Mouse (Mus musculus) neural tube, embryonic 15.5 days (tissue): ENCODE measurements around the gene Tanc1. TPM values are rescaled to one million over a fixed set of nuclear protein-coding genes. Genes with fewer than 3 reads are reported as not detected.

Source experiments
- ATAC-seq: fragments of 200-750 bp; cut with Nextera tagmentation; 2 replicates; pipeline ENCODE4 v1.8.0; 2017; ENCODE audit warnings: mild to moderate bottlenecking, moderate TSS enrichment, moderate library complexity; ENCODE audit not compliant: low FRiP score
- H3K27ac ChIP-seq: fragments of 300-500 bp; sonication (generic); replicated peaks from 2 replicates; pipeline ENCODE4 v1.5.1; 2015; ENCODE audit warnings: mild to moderate bottlenecking, inconsistent platforms
- H3K27me3 ChIP-seq: fragments of 300-500 bp; sonication (generic); replicated peaks from 2 replicates; pipeline ENCODE4 v1.6.1; 2015; ENCODE audit warnings: inconsistent platforms
- H3K36me3 ChIP-seq: fragments of 300-500 bp; sonication (generic); 2 replicates; pipeline ENCODE4 v1.6.1; 2015; ENCODE audit warnings: inconsistent platforms
- H3K4me1 ChIP-seq: fragments of 300-500 bp; sonication (generic); 2 replicates; pipeline ENCODE4 v1.6.1; 2015; ENCODE audit warnings: inconsistent platforms
- H3K4me2 ChIP-seq: fragments of 300-500 bp; sonication (generic); 2 replicates; pipeline ENCODE4 v1.6.1; 2015; ENCODE audit warnings: inconsistent platforms, mild to moderate bottlenecking, moderate library complexity
- H3K4me3 ChIP-seq: fragments of 300-500 bp; sonication (generic); replicated peaks from 2 replicates; pipeline ENCODE4 v1.5.1; 2015; ENCODE audit warnings: mild to moderate bottlenecking, inconsistent platforms
- H3K9ac ChIP-seq: fragments of 300-500 bp; sonication (generic); replicated peaks from 2 replicates; pipeline ENCODE4 v1.6.1; 2015; ENCODE audit warnings: mild to moderate bottlenecking, inconsistent platforms
- H3K9me3 ChIP-seq: fragments of 300-500 bp; sonication (generic); replicated peaks from 2 replicates; pipeline ENCODE4 v1.6.1; 2016; ENCODE audit warnings: inconsistent platforms
- WGBS: fragments of 180-500 bp; shearing (Covaris S2); methylation state at CpG from one replicate; pipeline ENCODE4 v1.1.7; 2015; ENCODE audit warnings: mixed read lengths; 5-methylcytosine and 5-hydroxymethylcytosine counted together
- polyA plus RNA-seq: library from polyadenylated mRNA; unstranded; fragments of >200 nt; fragmentation: Nextera tagmentation; extraction: Ambion mirVana; gene quantifications from 2 replicates; pipeline ENCODE4 v1.2.1, GENCODE M21; 2015

The Tanc1 gene
- polyA plus RNA-seq, 1 experiment from 2014 or later: 8.5 TPM

- peaks cover 17% of the 10 kb centered on the region for H3K4me1 ChIP-seq
- WGBS: 92% methylated on average over 8 of the region's 8 CpGs
- no peaks in the 10 kb centered on the region for H3K9me3 ChIP-seq
- H3K4me3 ChIP-seq: no peak overlapping the region
- no peak for ATAC-seq
- no peaks in the 10 kb centered on the region for H3K36me3 ChIP-seq
- no peak overlapping the region for H3K4me2 ChIP-seq
- H3K27ac ChIP-seq: no peak overlapping the region
- no peak overlapping the region for H3K9ac ChIP-seq
- no peaks in the 10 kb centered on the region for H3K27me3 ChIP-seq
These were observed 203.2 kb downstream of the Tanc1 start for GRCm38 (mm10) chr2:59814997-59815396.

DNA sequence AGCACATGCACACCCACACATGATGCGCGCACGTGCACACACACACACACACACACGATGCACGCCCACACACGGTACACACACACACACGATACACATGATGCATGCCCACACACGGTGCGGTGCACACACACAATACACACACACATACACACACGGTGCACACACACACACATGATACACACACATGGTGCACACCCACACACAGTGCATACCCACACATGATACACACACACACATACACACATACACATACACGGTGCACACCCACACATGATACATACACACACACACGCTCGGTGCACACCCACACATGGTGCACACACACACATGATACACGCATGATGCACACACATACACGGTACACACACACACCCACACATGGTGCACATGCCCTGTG lies 206.8 kb downstream of the Tanc1 start:
- Histone ChIP-seq H3K9me3 (no peaks in the 10 kb centered on the region), H3K36me3 (no peaks in the 10 kb centered on the region), H3K27me3 (no peaks in the 10 kb centered on the region), H3K4me2 (no peak overlapping the region), H3K4me3 (no peak overlapping the region), H3K4me1 (peaks cover 8% of the 10 kb centered on the region), H3K27ac (no peak overlapping the region), H3K9ac (no peak overlapping the region)
- ATAC-seq: 0 out of 2 replicates have a peak, but pooled peaks have one; percentile 9
- WGBS: 97% methylated on average over 15 of the region's 15 CpGs

DNA sequence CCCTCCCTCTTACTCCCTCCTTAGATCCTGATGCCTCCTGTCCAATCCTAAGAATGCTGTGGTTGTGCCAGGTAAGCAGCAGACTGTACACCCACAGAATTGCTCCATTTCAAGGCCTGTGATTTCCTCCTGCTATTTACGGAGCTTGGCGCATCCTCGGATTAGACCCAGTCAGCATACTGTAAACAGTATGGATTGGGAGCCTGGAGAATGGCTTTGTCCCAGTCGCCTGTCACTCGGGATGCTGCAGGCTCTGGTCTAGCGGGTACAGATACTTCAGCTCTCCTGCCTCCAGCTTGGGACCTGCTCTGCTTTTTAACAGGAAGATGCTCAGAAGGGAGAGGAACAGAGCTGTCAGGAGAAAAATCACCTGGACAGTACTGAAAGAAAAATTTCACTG lies 207.6 kb downstream of the Tanc1 start:
- ATAC-seq: peak; percentile 50; the same call in 1 of the 2 replicates
- peaks cover 11% of the 10 kb centered on the region for H3K4me1 ChIP-seq
- H3K9ac ChIP-seq: no peak overlapping the region
- no peaks in the 10 kb centered on the region for H3K36me3 ChIP-seq
- H3K4me3 ChIP-seq: no peak overlapping the region
- peak overlapping the region; percentile 52 for H3K27ac ChIP-seq
- 75% methylated on average over 6 of the region's 6 CpGs for WGBS
- H3K9me3 ChIP-seq: no peaks in the 10 kb centered on the region
- H3K27me3 ChIP-seq: no peaks in the 10 kb centered on the region
- no peak overlapping the region for H3K4me2 ChIP-seq

DNA sequence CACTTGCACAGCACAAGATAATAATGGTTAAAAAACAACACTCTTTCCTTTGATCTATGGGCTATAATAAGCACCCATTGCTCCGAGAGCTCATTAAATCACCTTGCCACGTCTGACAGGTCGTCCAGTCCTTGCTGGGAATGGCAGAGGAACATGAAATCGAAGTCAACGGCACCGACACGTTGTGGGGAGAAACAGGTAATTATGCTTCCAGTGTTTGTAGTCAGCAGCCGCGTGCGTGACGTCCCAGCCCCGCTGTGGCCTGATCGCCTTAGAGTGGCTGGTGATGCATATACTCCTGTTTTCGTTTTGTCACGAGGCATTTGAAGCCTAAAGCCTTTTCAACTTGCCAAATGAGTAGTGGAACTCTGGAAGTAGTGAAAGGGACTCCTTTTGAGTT lies 208.2 kb downstream of the Tanc1 start:
- H3K4me3 ChIP-seq: no peak overlapping the region
- 50% methylated on average over 15 of the region's 15 CpGs for WGBS
- H3K4me2 ChIP-seq: no peak overlapping the region
- H3K9ac ChIP-seq: no peak overlapping the region
- H3K27me3 ChIP-seq: no peaks in the 10 kb centered on the region
- no peaks in the 10 kb centered on the region for H3K36me3 ChIP-seq
- H3K9me3 ChIP-seq: no peaks in the 10 kb centered on the region
- peak; percentile 22; the same call in 1 of the 2 replicates for ATAC-seq
- H3K4me1 ChIP-seq: peaks cover 14% of the 10 kb centered on the region
- no peak overlapping the region for H3K27ac ChIP-seq

DNA sequence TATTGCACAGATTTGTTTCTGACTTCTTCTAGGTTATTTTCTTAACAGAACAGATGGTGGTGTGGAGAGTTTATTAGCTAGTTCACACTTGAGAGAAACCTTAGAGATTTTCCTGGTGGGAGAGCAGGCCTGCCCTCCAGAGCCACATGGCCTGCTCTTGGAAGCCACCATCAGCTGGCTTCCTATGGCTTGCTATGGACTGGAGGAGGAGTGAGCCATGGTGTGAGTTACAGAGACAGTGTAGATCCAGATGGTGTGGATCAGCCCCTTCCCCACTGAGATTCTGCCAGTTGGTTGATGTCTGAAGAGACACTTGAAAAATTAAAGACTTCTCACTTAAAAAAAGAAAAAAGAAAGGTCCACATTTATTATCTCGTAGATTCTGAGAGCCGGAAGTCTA lies 209.2 kb downstream of the Tanc1 start:
- WGBS: 89% methylated on average over 2 of the region's 2 CpGs
- Histone ChIP-seq H3K36me3 (no peaks in the 10 kb centered on the region), H3K4me1 (peaks cover 14% of the 10 kb centered on the region), H3K4me2 (no peak overlapping the region), H3K9ac (no peak overlapping the region), H3K9me3 (no peaks in the 10 kb centered on the region), H3K27ac (no peak overlapping the region), H3K27me3 (no peaks in the 10 kb centered on the region), H3K4me3 (no peak overlapping the region)
- no peak for ATAC-seq

- peaks cover 20% of the 10 kb centered on the region for H3K4me1 ChIP-seq
- no peak overlapping the region for H3K4me2 ChIP-seq
- no peak overlapping the region for H3K27ac ChIP-seq
- no peak for ATAC-seq
- H3K27me3 ChIP-seq: no peaks in the 10 kb centered on the region
- no peak overlapping the region for H3K4me3 ChIP-seq
- no peak overlapping the region for H3K9ac ChIP-seq
- no peaks in the 10 kb centered on the region for H3K36me3 ChIP-seq
- H3K9me3 ChIP-seq: no peaks in the 10 kb centered on the region
- 78% methylated on average over 8 of the region's 8 CpGs for WGBS
These were observed 212.4 kb downstream of the Tanc1 start for GRCm38 (mm10) chr2:59824289-59824688.

GRCm38 (mm10) chr2:59825380-59825779 lies 213.5 kb downstream of the Tanc1 start:
- 72% methylated on average over 4 of the region's 4 CpGs for WGBS
- Histone ChIP-seq H3K36me3 (no peaks in the 10 kb centered on the region), H3K27me3 (no peaks in the 10 kb centered on the region), H3K9me3 (no peaks in the 10 kb centered on the region), H3K27ac (no peak overlapping the region), H3K4me3 (no peak overlapping the region), H3K9ac (no peak overlapping the region), H3K4me1 (peaks cover 25% of the 10 kb centered on the region), H3K4me2 (no peak overlapping the region)
- ATAC-seq: no peak

GRCm38 (mm10) chr2:59828103-59828655 lies 216.3 kb downstream of the Tanc1 start:
- H3K9ac ChIP-seq: no peak overlapping the region
- no peak overlapping the region for H3K4me2 ChIP-seq
- H3K4me1 ChIP-seq: peaks cover 28% of the 10 kb centered on the region
- WGBS: 59% methylated on average over 11 of the region's 11 CpGs
- no peak for ATAC-seq
- H3K4me3 ChIP-seq: no peak overlapping the region
- no peaks in the 10 kb centered on the region for H3K9me3 ChIP-seq
- no peaks in the 10 kb centered on the region for H3K27me3 ChIP-seq
- no peaks in the 10 kb centered on the region for H3K36me3 ChIP-seq
- H3K27ac ChIP-seq: no peak overlapping the region

- Histone ChIP-seq H3K4me1 (peaks cover 28% of the 10 kb centered on the region), H3K9me3 (no peaks in the 10 kb centered on the region), H3K9ac (no peak overlapping the region), H3K27me3 (no peaks in the 10 kb centered on the region), H3K4me3 (no peak overlapping the region), H3K4me2 (0 out of 2 replicates have a peak overlapping the region, but pooled peaks have one; percentile 11), H3K27ac (peak overlapping the region; percentile 7; the same call in 1 of the 2 replicates), H3K36me3 (no peaks in the 10 kb centered on the region)
- ATAC-seq: peak; percentile 19; the same call in 1 of the 2 replicates
- WGBS: 31% methylated on average over 14 of the region's 14 CpGs
These were observed 217.1 kb downstream of the Tanc1 start for GRCm38 (mm10) chr2:59828777-59829508.

GRCm38 (mm10) chr2:59829718-59830117 lies 217.9 kb downstream of the Tanc1 start:
- Histone ChIP-seq H3K4me2 (no peak overlapping the region), H3K27ac (peak overlapping the region; percentile 7; the same call in 1 of the 2 replicates), H3K9ac (no peak overlapping the region), H3K27me3 (no peaks in the 10 kb centered on the region), H3K4me3 (no peak overlapping the region), H3K4me1 (peaks cover 21% of the 10 kb centered on the region), H3K36me3 (0 out of 2 replicates have a peak, but pooled peaks cover 3% of the 10 kb centered on the region), H3K9me3 (no peaks in the 10 kb centered on the region)
- ATAC-seq: 0 out of 2 replicates have a peak, but pooled peaks have one; percentile 3
- WGBS: 74% methylated on average over 7 of the region's 7 CpGs

- WGBS: 33% methylated on average over 9 of the region's 9 CpGs
- Histone ChIP-seq H3K36me3 (peaks cover 4% of the 10 kb centered on the region; the same call in 1 of the 2 replicates), H3K9me3 (no peaks in the 10 kb centered on the region), H3K9ac (no peak overlapping the region), H3K27ac (no peak overlapping the region), H3K4me2 (no peak overlapping the region), H3K27me3 (no peaks in the 10 kb centered on the region), H3K4me3 (no peak overlapping the region), H3K4me1 (peaks cover 21% of the 10 kb centered on the region)
- ATAC-seq: peak; percentile 73
These were observed 218.3 kb downstream of the Tanc1 start for GRCm38 (mm10) chr2:59830151-59830550.

DNA sequence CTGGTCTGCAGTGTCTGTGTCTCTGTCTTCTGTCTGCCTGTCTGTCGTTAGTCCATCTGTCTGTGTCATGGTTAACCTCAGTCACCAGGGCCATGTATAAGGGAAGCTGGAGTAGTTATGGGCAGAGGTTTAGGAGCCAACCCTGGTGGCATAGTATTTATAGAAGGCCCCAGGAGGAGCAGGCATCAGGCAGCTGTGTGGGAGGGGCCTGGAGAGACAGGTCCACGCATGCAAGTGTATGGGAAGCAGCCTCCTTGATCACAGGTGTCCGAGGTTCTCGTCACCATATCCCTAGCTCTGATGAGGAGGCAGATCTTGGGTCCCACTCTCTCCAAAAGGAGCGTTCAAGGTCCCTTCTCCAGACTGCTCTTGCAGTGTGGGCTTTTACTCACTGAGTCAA lies 219.1 kb downstream of the Tanc1 start:
- Histone ChIP-seq H3K9me3 (no peaks in the 10 kb centered on the region), H3K27ac (no peak overlapping the region), H3K4me1 (peaks cover 21% of the 10 kb centered on the region), H3K4me2 (no peak overlapping the region), H3K9ac (no peak overlapping the region), H3K27me3 (no peaks in the 10 kb centered on the region), H3K4me3 (no peak overlapping the region), H3K36me3 (peaks cover 7% of the 10 kb centered on the region; the same call in 1 of the 2 replicates)
- 91% methylated on average over 5 of the region's 5 CpGs for WGBS
- ATAC-seq: no peak
